Mouse (Mus musculus) bone marrow macrophage, adult 2 months (primary cell): ENCODE measurements at regions not wholly inside any gene's neighbourhood (a gene's known extent, or its start where the extent isn't known, plus 50 kb on each side); places are given as distances from the start of the nearest gene placed in this dataset.

Experiments
- CTCF ChIP-seq: IDR thresholded peaks from 2 replicates; pipeline ENCODE4 v1.5.1; 2012; ENCODE audit warnings: low read depth, mild to moderate bottlenecking, low read length, moderate library complexity
- POLR2A ChIP-seq: IDR thresholded peaks from 2 replicates; pipeline ENCODE4 v1.6.1; 2012; ENCODE audit warnings: mild to moderate bottlenecking, low read depth, low read length, borderline replicate concordance

- TF ChIP-seq CTCF = no peak
- no peak for TF ChIP-seq POLR2A
Measured at GRCm38 (mm10) chr1:75642496-75642895, 96.4 kb downstream of the Slc4a3 start.
